Comparison of ENCODE assay signal across 8 mouse cellular contexts in the genomic region with DNA sequence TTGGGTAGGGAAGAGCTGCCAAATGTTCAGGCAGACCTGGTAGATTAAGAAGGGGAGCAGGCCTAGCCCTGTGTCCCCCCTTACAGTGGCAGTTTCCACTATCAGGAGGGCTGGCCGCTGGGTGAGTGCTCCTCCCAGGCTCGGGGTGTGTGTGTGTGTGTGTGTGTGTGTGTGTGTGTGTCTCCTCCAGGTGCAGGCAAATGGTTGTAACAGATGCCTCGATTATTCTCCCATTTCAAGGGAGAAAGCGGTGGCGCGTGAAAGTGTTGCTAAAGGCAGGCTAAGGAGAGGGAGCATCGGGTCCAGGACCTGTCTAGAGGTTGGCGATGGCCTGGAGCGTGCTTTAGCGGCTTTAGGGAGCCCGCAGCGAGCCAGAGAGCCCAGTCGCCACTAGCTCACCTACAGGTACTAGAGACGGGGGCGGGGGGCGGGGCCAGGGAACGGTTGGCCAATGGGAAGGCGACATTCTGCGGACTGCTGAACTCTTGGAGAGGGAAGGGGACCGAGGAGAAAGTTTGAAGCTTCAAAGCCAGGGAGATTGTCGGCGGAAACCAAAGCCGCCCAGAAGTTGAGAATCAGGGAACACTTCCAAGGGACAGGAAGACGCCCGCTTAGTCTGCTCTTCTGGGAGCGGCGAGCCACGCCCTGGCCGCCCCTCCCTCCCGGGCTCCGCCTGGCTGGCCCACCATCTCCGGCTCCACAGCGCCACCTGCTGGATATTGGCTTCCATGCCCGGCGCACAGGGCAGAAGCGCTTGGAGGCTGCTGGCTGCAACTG. TPM values are rescaled to one million over a fixed set of nuclear protein-coding genes. Genes with fewer than 3 reads are reported as not detected.
A peak's percentile ranks its signal among the peaks of the same experiment; 100 is the strongest.
DNase-seq lines count a peak whose midpoint lies in the region; ATAC-seq and TF ChIP-seq lines count a peak whose summit lies in the region.

No protein-coding gene starts in this region.

- peak; percentile 68 for DNase-seq in ES-CJ7 (ENCODE audit: low read depth, low spot score)
- DNase-seq in cerebellum, adult 11-12 months: peak; percentile 81
- DNase-seq in heart, postnatal 36 days: peak; percentile 91
- peak; percentile 68 to 80 for DNase-seq in layer of hippocampus, adult 18-20 months (ENCODE audit: low spot score in 2 of 2)
- peak; percentile 76 to 82 for DNase-seq in lung, adult 18-20 months

- no peaks in the 10 kb centered on the region for H3K36me3 ChIP-seq in forebrain, embryonic 16.5 days (ENCODE audit: control insufficient read depth, insufficient read depth)
- H3K36me3 ChIP-seq in neural tube, embryonic 14.5 days (ENCODE audit: control insufficient read depth, insufficient read depth, low read length): no peaks in the 10 kb centered on the region
- no peaks in the 10 kb centered on the region for H3K36me3 ChIP-seq in testis, adult 2 months (ENCODE audit: control insufficient read depth, insufficient read depth, low read length)

- H3K4me2 ChIP-seq in forebrain, embryonic 16.5 days (ENCODE audit: low read length): peak overlapping the region; percentile 59
- peak overlapping the region; percentile 42; the same call in 1 of the 2 replicates for H3K4me2 ChIP-seq in neural tube, embryonic 14.5 days (ENCODE audit: low read depth, low read length)

- TF ChIP-seq CTCF in testis, adult 2 months (IDR thresholded peaks at IDR 0.05; ENCODE audit: control insufficient read depth, insufficient read depth, insufficient replicate concordance, low read depth, low read length): peak; percentile 76

- peak; percentile 89 for ATAC-seq in forebrain, embryonic 16.5 days
- ATAC-seq in neural tube, embryonic 14.5 days (ENCODE audit: low read depth): peak; percentile 93

- H3K4me3 ChIP-seq in forebrain, embryonic 16.5 days (replicated peaks; ENCODE audit: low read length): peak overlapping the region; percentile 50
- H3K4me3 ChIP-seq in neural tube, embryonic 14.5 days (ENCODE audit: low read depth, low read length): peak overlapping the region; percentile 27; the same call in 1 of the 2 replicates
- H3K4me3 ChIP-seq in testis, adult 2 months (ENCODE audit: control insufficient read depth, low read depth, low read length): peak overlapping the region; percentile 80

- H3K4me1 ChIP-seq in forebrain, embryonic 16.5 days (replicated peaks; ENCODE audit: control insufficient read depth, insufficient read depth, low read length): peaks cover 3% of the 10 kb centered on the region; the same call in 1 of the 2 replicates
- no peaks in the 10 kb centered on the region for H3K4me1 ChIP-seq in neural tube, embryonic 14.5 days (ENCODE audit: control insufficient read depth, insufficient read depth, low read length)
- peaks cover 5% of the 10 kb centered on the region for H3K4me1 ChIP-seq in testis, adult 2 months (ENCODE audit: control insufficient read depth, insufficient read depth, low read length)

- peak overlapping the region; percentile 35; the same call in 1 of the 2 replicates for H3K9ac ChIP-seq in forebrain, embryonic 16.5 days (replicated peaks; ENCODE audit: low read depth, low read length)
- no peak overlapping the region for H3K9ac ChIP-seq in neural tube, embryonic 14.5 days (replicated peaks; ENCODE audit: low read depth, low read length)

- no peak for TF ChIP-seq POLR2A in testis, adult 2 months (IDR thresholded peaks at IDR 0.05; ENCODE audit: control insufficient read depth, low read depth, low read length)

- H3K27ac ChIP-seq in forebrain, embryonic 16.5 days (ENCODE audit: low read length): no peak overlapping the region
- no peak overlapping the region for H3K27ac ChIP-seq in neural tube, embryonic 14.5 days (ENCODE audit: low read depth, low read length)
- no peak overlapping the region for H3K27ac ChIP-seq in testis, adult 2 months (ENCODE audit: control insufficient read depth, insufficient read depth, low read depth, low read length)

- intact Hi-C loops in heart, postnatal 36 days (cut with DNase I): loop anchor here (1.0 to 2.0 kb wide), 2 partner anchors 131 to 417 kb away; no protein-coding TSS in a partner anchor

- no peaks in the 10 kb centered on the region for H3K27me3 ChIP-seq in forebrain, embryonic 16.5 days (replicated peaks; ENCODE audit: control insufficient read depth, insufficient read depth, low read length)
- H3K27me3 ChIP-seq in neural tube, embryonic 14.5 days (ENCODE audit: control insufficient read depth, insufficient read depth, low read length): no peaks in the 10 kb centered on the region
- no peaks in the 10 kb centered on the region for H3K27me3 ChIP-seq in testis, adult 2 months (ENCODE audit: control insufficient read depth, insufficient read depth, low read length)

- H3K9me3 ChIP-seq in forebrain, embryonic 16.5 days (ENCODE audit: control insufficient read depth, low read length): no peaks in the 10 kb centered on the region
- H3K9me3 ChIP-seq in neural tube, embryonic 14.5 days (ENCODE audit: control insufficient read depth, low read length): no peaks in the 10 kb centered on the region

- WGBS in forebrain, embryonic 16.5 days: 13% methylated on average over 30 of the region's 36 CpGs
- 12% methylated on average over 32 of the region's 36 CpGs for WGBS in neural tube, embryonic 14.5 days

RNA-seq across cellular contexts. Expression of a gene that starts 53.1 kb away (rescaled TPM):
- polyA plus RNA-seq in forebrain, embryonic 16.5 days (2015; fragmentation: Nextera tagmentation; extraction: Ambion mirVana): 0.32 and 0.57 TPM in 2 replicates
- 1 to 10 TPM; 5.7 to 6.6 TPM for total RNA-seq in heart, postnatal 36 days (2021)
- total RNA-seq in layer of hippocampus, adult 18-20 months (2021): under 1 TPM; 0.89 to 0.99 TPM
- 0.24 and 1.1 TPM in 2 replicates for polyA plus RNA-seq in neural tube, embryonic 14.5 days (2014; fragmentation: Nextera tagmentation; extraction: Ambion mirVana)
- 2.7 and 4.4 TPM in 2 replicates for polyA plus RNA-seq in testis, adult 2 months (2012; rRNA removed)

Comparison
In these comparisons a context has a peak if more than half of its experiments do, and no peak if none do; other contexts are left out.
1. H3K4me3 ChIP-seq: peak in every context shown above with its lines; median percentile 80 in testis, adult 2 months; 50 in forebrain, embryonic 16.5 days; 27 in neural tube, embryonic 14.5 days.